Mouse (Mus musculus) heart, postnatal 0 days (tissue): ENCODE measurements around the gene Kdm5b.

Source experiments
- CTCF ChIP-seq: IDR thresholded peaks from 2 replicates; pipeline ENCODE4 v1.5.1; 2016; ENCODE audit warnings: antibody characterized with exemption, control low read depth, low read depth
- EP300 ChIP-seq: IDR thresholded peaks from 2 replicates; pipeline ENCODE4 v1.6.1; 2016; ENCODE audit warnings: antibody characterized with exemption, low read depth

DNA sequence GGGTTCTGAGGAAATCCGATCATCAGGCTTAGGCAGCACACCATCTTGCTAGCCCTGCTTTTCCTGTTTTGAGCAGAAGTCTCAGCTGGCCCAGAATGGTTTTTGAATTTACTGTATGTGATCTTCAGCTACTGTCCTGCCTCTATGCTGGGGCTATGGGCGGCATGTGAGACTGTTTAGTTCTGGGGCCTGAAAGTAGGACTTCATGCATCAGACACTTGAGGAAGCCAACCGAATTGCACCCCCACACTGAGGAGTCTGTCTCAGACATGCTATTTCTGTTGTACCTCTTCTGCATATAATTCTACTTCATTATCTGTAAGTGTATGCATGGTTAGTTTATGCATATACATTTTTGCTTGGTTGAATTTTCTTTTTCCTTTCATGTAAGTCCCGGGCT, 65.4 kb downstream of the Kdm5b start:
- TF ChIP-seq CTCF (no peak), EP300 (no peak)
